In the genomic region with DNA sequence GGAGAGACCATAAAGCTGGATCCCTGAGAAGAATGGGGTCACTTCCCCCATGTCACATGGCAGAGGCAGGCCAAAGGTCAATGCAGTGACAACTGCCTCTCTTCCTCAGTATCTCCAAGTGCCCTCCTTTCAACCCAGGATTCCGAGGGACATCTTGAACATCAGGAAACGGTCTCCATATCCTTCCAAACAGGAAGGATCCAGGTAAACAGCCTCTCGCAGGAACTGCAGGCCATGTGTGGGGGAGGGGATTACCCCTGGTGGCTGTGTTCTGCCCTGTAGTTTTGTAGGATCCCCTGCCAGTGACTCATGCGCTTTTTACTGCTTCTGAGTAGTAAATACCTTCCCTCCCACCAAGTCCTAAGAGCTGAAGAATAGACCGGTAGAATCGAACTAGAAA, we compare ENCODE assay signal across 20 mouse cellular contexts. TPM values are rescaled to one million over a fixed set of nuclear protein-coding genes. Genes with fewer than 3 reads are reported as not detected.
A peak's percentile ranks its signal among the peaks of the same experiment; 100 is the strongest.
DNase-seq lines count a peak whose midpoint lies in the region; ATAC-seq and TF ChIP-seq lines count a peak whose summit lies in the region.
"Had no signal": no experiment of that assay in that cellular context is flagged by ENCODE, and none has a peak within 500 bp of the region (broad histone marks: within the 10 kb centered on the region; RNA-seq: fewer than 3 reads in every experiment).

No protein-coding gene starts in this region.

- DNase-seq in heart, embryonic 10.5 days (ENCODE audit: low spot score): no peak
- no peak for DNase-seq in heart, adult 18-20 months
- DNase-seq in CH12.LX (ENCODE audit: extremely low read depth) (peak; percentile 67), R1 (ENCODE audit: low read depth, low spot score) (peak; percentile 75)
- no peak for DNase-seq in urinary bladder, postnatal 25 days (ENCODE audit: low spot score)
- DNase-seq in layer of hippocampus, adult 9-11 months: no peak
- DNase-seq: B cell, adult 2 months; heart, postnatal 14 days; right cerebral cortex, adult 18-20 months had no signal

- no peaks in the 10 kb centered on the region for H3K27me3 ChIP-seq in heart, embryonic 10.5 days (ENCODE audit: insufficient read depth, poor library complexity, severe bottlenecking)
- H3K27me3 ChIP-seq in CH12.LX (replicated peaks): no peaks in the 10 kb centered on the region
- no peaks in the 10 kb centered on the region for H3K27me3 ChIP-seq in liver, embryonic 15.5 days
- H3K27me3 ChIP-seq: hindbrain, embryonic 15.5 days; kidney, embryonic 15.5 days; Patski; stomach, embryonic 15.5 days had no signal

- H3K27ac ChIP-seq in heart, embryonic 10.5 days: 0 out of 2 replicates have a peak overlapping the region, but pooled peaks have one; percentile 92
- H3K27ac ChIP-seq in CH12.LX (ENCODE audit: insufficient read depth, low read depth): peak overlapping the region; percentile 60
- H3K27ac ChIP-seq in liver, embryonic 15.5 days (replicated peaks): 0 out of 2 replicates have a peak overlapping the region, but pooled peaks have one; percentile 93
- H3K27ac ChIP-seq: hindbrain, embryonic 15.5 days; stomach, embryonic 15.5 days had no signal

- no peak for TF ChIP-seq CTCF in CH12.LX (conservative IDR thresholded peaks at IDR 0.05 in 1 of 2, IDR thresholded peaks at IDR 0.05 in 1 of 2; ENCODE audit: low read depth in 2 of 2, low read length in 2 of 2)

- H3K4me1 ChIP-seq in heart, embryonic 10.5 days: peaks cover 23% of the 10 kb centered on the region
- H3K4me1 ChIP-seq in CH12.LX (ENCODE audit: control insufficient read depth in 1 of 2, insufficient read depth in 2 of 2): peaks cover 10 to 31% of the 10 kb centered on the region in 2 experiments; a peak in 3 of 4 replicates
- H3K4me1 ChIP-seq in liver, embryonic 15.5 days (replicated peaks): peaks cover 33% of the 10 kb centered on the region

- in situ Hi-C loops in CH12.LX (cut with MboI; ENCODE audit: low pct_ligation_motif_present, low pct_unique_long_range_greater_than_20kb, low sequenced_read_pairs): loop anchor here (10.0 kb wide), 1 partner anchor 55 kb away; the partner anchor contains the start of genes Rnf225 and Rps5

- no peaks in the 10 kb centered on the region for H3K9me3 ChIP-seq in heart, embryonic 10.5 days
- H3K9me3 ChIP-seq in CH12.LX (replicated peaks; ENCODE audit: low read length): no peaks in the 10 kb centered on the region
- H3K9me3 ChIP-seq in liver, embryonic 15.5 days (replicated peaks): no peaks in the 10 kb centered on the region
- H3K9me3 ChIP-seq: forebrain, embryonic 10.5 days; hindbrain, embryonic 15.5 days; kidney, embryonic 15.5 days; stomach, embryonic 15.5 days had no signal

- H3K9ac ChIP-seq in CH12.LX (ENCODE audit: insufficient read depth, low read depth): peak overlapping the region; percentile 35; the same call in 1 of the 2 replicates
- no peak overlapping the region for H3K9ac ChIP-seq in liver, embryonic 15.5 days
- H3K9ac ChIP-seq: hindbrain, embryonic 15.5 days; kidney, embryonic 15.5 days; stomach, embryonic 15.5 days had no signal

- TF ChIP-seq POLR2A in CH12.LX (IDR thresholded peaks at IDR 0.05; ENCODE audit: low read depth, low read length): no peak

- peak overlapping the region; percentile 16; the same call in 1 of the 2 replicates for H3K4me2 ChIP-seq in CH12.LX (ENCODE audit: insufficient read depth, low read depth, poor library complexity, severe bottlenecking)
- no peak overlapping the region for H3K4me2 ChIP-seq in liver, embryonic 15.5 days
- H3K4me2 ChIP-seq: hindbrain, embryonic 15.5 days; midbrain, embryonic 11.5 days had no signal

- dilution Hi-C loops in CH12.LX (cut with MboI; ENCODE audit: extremely low pct_ligation_motif_present, extremely low pct_unique_long_range_greater_than_20kb, low sequenced_read_pairs): no loop called here

- peaks cover 8% of the 10 kb centered on the region for H3K36me3 ChIP-seq in heart, embryonic 10.5 days
- peaks cover 12 to 30% of the 10 kb centered on the region in 2 experiments for H3K36me3 ChIP-seq in CH12.LX (replicated peaks in 1 of 2; ENCODE audit: control insufficient read depth in 1 of 2, insufficient read depth in 1 of 2, low read length in 1 of 2)
- H3K36me3 ChIP-seq in liver, embryonic 15.5 days (replicated peaks): no peaks in the 10 kb centered on the region
- H3K36me3 ChIP-seq: hindbrain, embryonic 15.5 days had no signal

- no peak for TF ChIP-seq EP300 in CH12.LX (IDR thresholded peaks at IDR 0.05; ENCODE audit: low read length)

- H3K79me2 ChIP-seq in CH12.LX (replicated peaks; ENCODE audit: control insufficient read depth, extremely low read depth, insufficient read depth, poor library complexity, severe bottlenecking): no peaks in the 10 kb centered on the region

- 66% methylated on average over 6 of the region's 6 CpGs for WGBS in heart, embryonic 10.5 days
- 66% methylated on average over 6 of the region's 6 CpGs for WGBS in liver, embryonic 15.5 days (ENCODE audit: insufficient replicate concordance)

- TF ChIP-seq RAD21 in CH12.LX (IDR thresholded peaks at IDR 0.05; ENCODE audit: low read depth, low read length): no peak

- H3K4me3 ChIP-seq in heart, embryonic 10.5 days: no peak overlapping the region
- peak overlapping the region; percentile 29 to 73 (median 51) for H3K4me3 ChIP-seq in CH12.LX (replicated peaks in 1 of 3; ENCODE audit: low read depth in 2 of 3, low read length in 2 of 3, poor library complexity in 1 of 3)
- H3K4me3 ChIP-seq in liver, embryonic 15.5 days (replicated peaks): no peak overlapping the region
- H3K4me3 ChIP-seq: hindbrain, embryonic 15.5 days; myocyte; stomach, embryonic 15.5 days had no signal

- ATAC-seq in liver, embryonic 15.5 days (ENCODE audit: insufficient read depth): no peak
- no peak for ATAC-seq in monocyte, adult 5-6 weeks (replicated peaks; ENCODE audit: insufficient number of reproducible peaks, low FRiP score, low TSS enrichment, poor library complexity, severe bottlenecking)
- ATAC-seq: Patski had no signal

TF ChIP-seq in CH12.LX, 34 proteins besides CTCF, POLR2A, EP300 and RAD21:
- TF ChIP-seq SIN3A (IDR thresholded peaks at IDR 0.05; ENCODE audit: low read length) (0 out of 2 replicates have a peak, but pooled peaks have one; percentile 35), E2F4 (IDR thresholded peaks at IDR 0.05; ENCODE audit: insufficient replicate concordance, low read depth, low read length) (no peak), CHD2 (IDR thresholded peaks at IDR 0.05; ENCODE audit: low read length) (peak; percentile 72), ELF1 (IDR thresholded peaks at IDR 0.05; ENCODE audit: low read depth, low read length) (0 out of 2 replicates have a peak, but pooled peaks have one; percentile 11)
TF ChIP-seq in CH12.LX: peak in this region for 3.

RNA-seq across cellular contexts. Expression of gene Zfp446, which starts 2.1 kb away (rescaled TPM):
- 8.2 and 8.4 TPM in 2 replicates for polyA plus RNA-seq in heart, embryonic 10.5 days (2016; fragmentation: Nextera tagmentation; extraction: Ambion mirVana)
- 1 to 10 TPM; 2.1 to 2.2 TPM for total RNA-seq in heart, adult 18-20 months (2021)
- 7.5 and 7.8 TPM in 2 replicates for total RNA-seq in CH12.LX (2012; rRNA removed)
- total RNA-seq in CH12.LX (2014; rRNA removed): 11.9 and 12.8 TPM in 2 replicates
- polyA plus RNA-seq in CH12.LX (2012; ENCODE audit: insufficient read length, low read depth): 12.5 and 12.9 TPM in 2 replicates
- polyA plus RNA-seq in liver, embryonic 15.5 days (2015; fragmentation: Nextera tagmentation; extraction: Ambion mirVana): 2.2 and 2.6 TPM in 2 replicates
- total RNA-seq in monocyte, adult 5-6 weeks (2017): 0.43 to 1.3 TPM (median 1.0 TPM) in 3 replicates

RNA-seq across cellular contexts. Expression of gene Zfp324, which starts 14.1 kb away (rescaled TPM):
- polyA plus RNA-seq in heart, embryonic 10.5 days (2016; fragmentation: Nextera tagmentation; extraction: Ambion mirVana): 7.8 and 8.4 TPM in 2 replicates
- total RNA-seq in heart, adult 18-20 months (2021): 1 to 10 TPM; 2.3 to 2.4 TPM
- total RNA-seq in CH12.LX (2012; rRNA removed) (6.4 and 8.7 TPM in 2 replicates), CH12.LX (2014; rRNA removed) (6.3 and 7.3 TPM in 2 replicates)
- polyA plus RNA-seq in CH12.LX (2012; ENCODE audit: insufficient read length, low read depth): 3.8 and 4.2 TPM in 2 replicates
- 2.5 and 2.7 TPM in 2 replicates for polyA plus RNA-seq in liver, embryonic 15.5 days (2015; fragmentation: Nextera tagmentation; extraction: Ambion mirVana)
- total RNA-seq in monocyte, adult 5-6 weeks (2017): 0.96 to 4.5 TPM (median 1.9 TPM) in 3 replicates

RNA-seq across cellular contexts. Expression of gene Slc27a5, which starts 18.2 kb away (rescaled TPM):
- polyA plus RNA-seq in heart, embryonic 10.5 days (2016; fragmentation: Nextera tagmentation; extraction: Ambion mirVana): not detected in 2 replicates
- total RNA-seq in heart, adult 18-20 months (2021): not detected
- total RNA-seq in CH12.LX (2012; rRNA removed): 0.04 TPM in 1 of 2 replicates, not detected in the other
- total RNA-seq in CH12.LX (2014; rRNA removed): not detected in 2 replicates
- polyA plus RNA-seq in CH12.LX (2012; ENCODE audit: insufficient read length, low read depth): not detected in 2 replicates
- 17.2 and 22.1 TPM in 2 replicates for polyA plus RNA-seq in liver, embryonic 15.5 days (2015; fragmentation: Nextera tagmentation; extraction: Ambion mirVana)
- total RNA-seq in monocyte, adult 5-6 weeks (2017): 1.6 TPM in 1 of 3 replicates, not detected in the others
- total RNA-seq: heart, postnatal 14 days; left cerebral cortex, postnatal 14 days had no signal
- polyA plus RNA-seq: embryonic facial prominence, embryonic 14.5 days; forebrain, embryonic 10.5 days; midbrain, embryonic 11.5 days; myocyte had no signal

RNA-seq across cellular contexts. Expression of gene Trim28, which starts 19.1 kb away (rescaled TPM):
- 219 and 367 TPM in 2 replicates for polyA plus RNA-seq in heart, embryonic 10.5 days (2016; fragmentation: Nextera tagmentation; extraction: Ambion mirVana)
- 10 to 100 TPM; 93.5 to 96.6 TPM for total RNA-seq in heart, adult 18-20 months (2021)
- total RNA-seq in CH12.LX (2012; rRNA removed): 500 and 583 TPM in 2 replicates
- 495 and 516 TPM in 2 replicates for total RNA-seq in CH12.LX (2014; rRNA removed)
- polyA plus RNA-seq in CH12.LX (2012; ENCODE audit: insufficient read length, low read depth): 728 and 891 TPM in 2 replicates
- polyA plus RNA-seq in liver, embryonic 15.5 days (2015; fragmentation: Nextera tagmentation; extraction: Ambion mirVana): 75.3 and 89.4 TPM in 2 replicates
- 150 to 169 TPM (median 158 TPM) in 3 replicates for total RNA-seq in monocyte, adult 5-6 weeks (2017)

RNA-seq across cellular contexts. Expression of gene Zbtb45, which starts 30.1 kb away (rescaled TPM):
- 18.2 and 20.8 TPM in 2 replicates for polyA plus RNA-seq in heart, embryonic 10.5 days (2016; fragmentation: Nextera tagmentation; extraction: Ambion mirVana)
- 1 to 10 TPM; 7.3 to 7.4 TPM for total RNA-seq in heart, adult 18-20 months (2021)
- total RNA-seq in CH12.LX (2012; rRNA removed): 9.5 and 12.1 TPM in 2 replicates
- total RNA-seq in CH12.LX (2014; rRNA removed): 6.7 and 6.8 TPM in 2 replicates
- polyA plus RNA-seq in CH12.LX (2012; ENCODE audit: insufficient read length, low read depth): 16.7 and 17.1 TPM in 2 replicates
- polyA plus RNA-seq in liver, embryonic 15.5 days (2015; fragmentation: Nextera tagmentation; extraction: Ambion mirVana): 11.8 and 13.3 TPM in 2 replicates
- total RNA-seq in monocyte, adult 5-6 weeks (2017): 3.6 to 5.7 TPM (median 3.8 TPM) in 3 replicates

Comparison
In these comparisons a context has a peak if more than half of its experiments do, and no peak if none do; other contexts are left out.
1. DNase-seq: peak in CH12.LX (single experiment) and R1 (single experiment); none in heart, embryonic 10.5 days (single experiment), heart, adult 18-20 months (0 of 2), urinary bladder, postnatal 25 days (single experiment) and layer of hippocampus, adult 9-11 months (single experiment).
2. H3K4me3 ChIP-seq: peak in CH12.LX (3 of 3); none in heart, embryonic 10.5 days (single experiment) and liver, embryonic 15.5 days (single experiment).
3. Peak in every context shown above with its lines, with median percentiles within 50 percentile points of each other: H3K27ac ChIP-seq.